Mouse (Mus musculus) T-helper 1 cell (primary cell): ENCODE measurements around the gene Men1.

Experiments
- in situ Hi-C: fragments of 300-600 bp; cut with MboI, MseI; formaldehyde crosslinking; loops from one replicate; pipeline ENCODE4 v1.15.1; 2025; ENCODE audit warnings: high pct_unique_total_duplicates

Men1 gene

DNA sequence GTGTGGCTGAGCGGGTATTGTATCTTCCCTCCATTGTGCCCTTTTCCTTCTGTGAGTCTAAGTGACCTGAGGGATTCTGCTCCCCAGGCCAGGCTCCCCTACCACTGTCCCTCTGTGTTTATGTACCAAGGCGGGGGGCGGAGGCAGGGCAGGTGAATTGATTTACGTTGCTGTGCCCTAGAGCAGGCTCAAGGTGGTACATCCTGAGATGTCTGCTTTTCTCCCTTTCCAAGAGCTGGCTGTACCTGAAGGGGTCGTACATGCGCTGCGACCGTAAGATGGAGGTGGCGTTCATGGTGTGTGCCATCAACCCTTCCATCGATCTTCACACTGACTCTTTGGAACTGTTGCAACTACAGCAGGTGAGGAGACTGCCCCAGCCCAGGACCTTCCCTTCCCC is 2.1 kb downstream of the Men1 start:
- in situ Hi-C loops, result loop anchor here (10.0 kb wide), 1 partner anchor 272 kb away; the partner anchor contains the start of genes Tm7sf2 and Znhit2

DNA sequence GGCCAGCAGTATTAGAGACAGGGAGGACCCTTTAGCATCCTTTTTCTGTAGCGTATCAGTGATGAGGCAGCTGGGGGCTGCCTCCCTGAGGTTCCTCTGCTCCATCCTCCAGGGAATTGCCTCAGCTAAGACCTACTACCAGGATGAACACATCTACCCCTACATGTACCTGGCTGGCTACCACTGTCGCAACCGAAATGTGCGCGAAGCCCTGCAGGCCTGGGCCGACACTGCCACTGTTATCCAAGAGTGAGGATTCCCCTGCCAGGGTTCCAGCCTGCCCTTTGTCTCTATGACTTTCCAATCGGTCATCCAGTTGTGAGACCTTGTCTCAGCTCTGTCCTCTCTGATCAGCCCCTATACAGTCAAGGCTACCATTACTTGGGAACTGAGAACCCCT is 3.4 kb downstream of the Men1 start:
- in situ Hi-C loops, result loop anchor here (10.0 kb wide), 1 partner anchor 273 kb away; the partner anchor contains the start of genes Tm7sf2 and Znhit2

- in situ Hi-C loops, result loop anchor here (10.0 kb wide), 1 partner anchor 274 kb away; the partner anchor contains the start of genes Tm7sf2 and Znhit2
Observed at GRCm38 (mm10) chr19:6338716-6339115, 3.9 kb downstream of the Men1 start.

DNA sequence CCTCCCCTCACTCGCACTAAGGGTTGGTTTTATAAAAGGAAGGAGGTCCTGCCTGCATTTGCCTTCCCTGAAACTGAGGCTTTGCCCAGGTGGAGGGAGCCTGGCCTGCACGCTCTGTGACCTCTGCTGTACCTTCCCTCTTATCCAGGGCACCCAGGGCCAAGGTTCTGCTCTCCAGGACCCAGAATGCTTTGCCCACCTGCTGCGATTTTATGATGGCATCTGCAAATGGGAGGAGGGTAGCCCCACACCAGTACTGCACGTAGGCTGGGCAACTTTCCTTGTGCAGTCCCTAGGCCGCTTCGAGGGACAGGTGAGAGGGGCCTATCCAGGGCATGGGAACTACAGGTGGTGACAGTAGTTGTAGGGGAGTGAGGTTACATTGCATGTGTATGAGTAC is 4.4 kb downstream of the Men1 start:
- in situ Hi-C loops, result loop anchor here (10.0 kb wide), 1 partner anchor 274 kb away; the partner anchor contains the start of genes Tm7sf2 and Znhit2

DNA sequence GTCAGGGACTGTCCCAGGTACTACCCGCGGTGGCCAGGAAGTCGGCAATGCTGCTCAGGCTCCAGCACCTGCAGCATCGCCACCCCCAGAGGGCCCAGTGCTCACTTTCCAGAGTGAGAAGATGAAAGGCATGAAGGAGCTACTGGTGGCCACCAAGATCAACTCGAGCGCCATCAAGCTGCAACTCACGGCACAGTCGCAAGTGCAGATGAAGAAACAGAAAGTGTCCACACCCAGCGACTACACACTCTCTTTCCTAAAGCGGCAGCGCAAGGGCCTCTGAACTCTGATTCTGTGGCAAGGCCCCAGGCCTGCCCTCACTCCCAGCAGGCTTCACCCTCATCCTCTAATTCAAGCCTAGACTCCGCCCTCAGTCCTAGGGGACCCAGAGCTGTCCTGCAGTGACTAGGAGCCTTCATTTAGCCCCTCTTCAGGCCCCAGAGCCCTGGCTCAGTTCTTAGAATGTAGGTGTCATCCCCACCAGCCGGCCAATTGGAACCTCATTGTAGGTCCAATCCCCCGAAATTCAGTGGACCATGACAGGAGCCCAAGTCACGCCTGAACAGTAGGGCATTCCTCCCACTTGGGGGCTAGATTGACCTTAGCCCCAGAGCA is 5.2 kb downstream of the Men1 start:
- in situ Hi-C loops, result loop anchor here (10.0 kb wide), 1 partner anchor 275 kb away; the partner anchor contains the start of genes Tm7sf2 and Znhit2

GRCm38 (mm10) chr19:6340524-6341452 is 6.0 kb downstream of the Men1 start, which contains the start of gene Map4k2:
TSS of gene Map4k2 (plus strand) at chr19:6341135.
- in situ Hi-C loops, result no loop called here

DNA sequence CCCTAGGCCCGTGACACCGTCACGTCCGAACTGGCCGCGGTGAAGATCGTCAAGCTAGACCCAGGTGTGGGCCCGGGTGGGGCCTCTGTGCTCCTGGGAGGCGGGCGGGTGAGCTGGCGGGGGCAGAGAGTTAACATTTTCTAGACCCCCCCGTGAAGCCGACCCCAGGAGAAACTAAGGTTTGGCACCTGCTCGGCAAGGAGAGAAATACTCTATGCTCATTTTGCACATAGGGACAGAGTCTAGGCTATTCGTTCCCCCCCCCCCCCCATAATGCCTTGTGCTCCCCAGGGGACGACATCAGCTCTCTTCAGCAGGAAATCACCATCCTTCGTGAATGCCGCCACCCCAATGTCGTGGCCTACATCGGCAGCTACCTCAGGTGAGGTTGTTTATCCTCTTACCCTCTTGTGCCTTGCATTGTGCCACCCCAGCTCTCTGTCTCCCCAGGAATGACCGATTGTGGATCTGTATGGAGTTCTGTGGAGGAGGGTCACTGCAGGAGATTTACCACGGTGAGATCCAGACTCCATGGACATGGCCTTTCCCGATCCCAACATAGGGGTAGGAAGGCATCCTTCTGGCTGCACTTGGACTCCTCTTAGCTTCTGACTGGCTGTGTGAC is 6.8 kb downstream of the Men1 start:
- in situ Hi-C loops, result no loop called here

GRCm38 (mm10) chr19:6342276-6342933 is 7.6 kb downstream of the Men1 start:
- in situ Hi-C loops, result no loop called here

DNA sequence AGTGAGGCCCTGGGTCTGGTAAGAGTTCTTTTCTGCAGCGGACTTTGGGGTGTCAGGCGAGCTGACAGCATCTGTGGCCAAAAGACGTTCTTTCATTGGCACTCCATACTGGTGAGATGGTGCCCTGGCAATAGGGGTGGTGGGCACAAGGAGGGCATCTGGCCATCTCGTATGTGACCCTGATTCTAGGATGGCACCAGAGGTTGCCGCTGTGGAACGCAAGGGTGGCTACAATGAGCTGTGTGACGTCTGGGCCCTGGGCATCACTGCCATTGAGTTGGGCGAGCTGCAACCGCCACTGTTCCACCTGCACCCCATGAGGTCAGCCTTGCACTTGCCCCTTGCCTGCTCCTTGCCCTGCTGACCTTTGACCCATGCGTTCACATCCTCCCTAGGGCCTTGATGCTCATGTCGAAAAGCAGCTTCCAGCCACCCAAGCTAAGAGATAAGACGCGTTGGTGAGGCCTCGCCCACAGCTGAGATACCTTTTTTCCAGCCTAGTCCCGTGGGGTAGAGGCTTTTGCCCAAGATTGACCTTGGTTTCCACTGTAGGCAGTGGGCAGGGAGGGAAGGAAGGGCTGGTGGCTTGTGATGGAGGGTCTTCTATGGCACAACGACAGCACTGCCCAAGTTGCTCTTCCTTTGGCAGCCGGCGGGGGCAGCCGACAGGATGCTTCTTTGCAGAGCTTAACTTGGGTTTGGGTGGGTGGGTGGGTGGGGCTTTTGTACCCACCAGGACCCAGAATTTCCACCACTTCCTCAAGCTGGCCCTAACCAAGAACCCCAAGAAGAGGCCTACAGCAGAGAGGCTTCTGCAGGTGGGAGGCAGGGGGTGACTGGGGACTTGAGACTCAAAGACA is 8.5 kb downstream of the Men1 start:
- in situ Hi-C loops, result no loop called here

DNA sequence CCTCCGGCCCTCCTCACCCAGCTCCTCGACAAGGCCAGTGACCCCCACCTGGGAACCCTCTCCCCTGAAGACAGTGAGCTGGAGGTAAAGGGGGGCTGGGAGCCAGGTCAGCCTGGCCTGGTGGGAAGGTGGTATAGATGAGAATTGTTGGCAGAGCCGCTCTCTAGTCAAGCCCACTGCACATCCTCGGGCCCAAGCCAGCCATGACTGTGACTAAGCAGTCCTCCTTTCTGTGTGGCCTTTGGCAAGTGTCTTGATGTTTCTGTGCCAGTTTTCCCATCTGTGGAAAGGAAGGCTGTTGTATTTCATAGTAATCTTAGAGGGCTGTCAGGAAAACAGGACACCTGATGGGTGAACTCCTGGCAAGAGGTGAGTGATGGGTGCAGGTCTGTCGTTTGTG is 9.2 kb downstream of the Men1 start:
- in situ Hi-C loops, result no loop called here

GRCm38 (mm10) chr19:6346023-6346422 is 11.2 kb downstream of the Men1 start:
- in situ Hi-C loops, result no loop called here

- in situ Hi-C loops, result no loop called here
Observed at GRCm38 (mm10) chr19:6346661-6347060, 11.9 kb downstream of the Men1 start.

- in situ Hi-C loops, result no loop called here
Observed at GRCm38 (mm10) chr19:6347615-6348014, 12.8 kb downstream of the Men1 start.

DNA sequence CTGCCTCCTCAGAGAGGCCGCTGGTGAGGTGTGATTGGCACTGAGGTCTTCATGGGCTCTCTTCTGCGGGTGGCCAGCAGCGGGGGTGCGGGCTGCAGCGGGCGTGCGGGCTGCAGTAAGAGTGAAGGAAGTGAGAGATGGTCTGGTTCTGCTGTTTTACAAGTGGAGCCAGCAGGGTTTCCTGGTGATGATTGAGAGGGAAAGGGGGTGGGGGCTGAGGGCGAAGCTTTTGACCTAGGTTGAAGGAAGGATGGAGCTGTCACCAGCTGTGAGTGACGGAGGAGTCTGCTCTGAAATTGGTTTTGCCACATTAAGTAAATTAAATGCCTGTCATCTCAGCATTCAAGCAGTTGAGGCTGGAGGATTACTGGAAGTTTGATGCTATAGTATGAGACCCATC is 13.9 kb downstream of the Men1 start:
- in situ Hi-C loops, result no loop called here

DNA sequence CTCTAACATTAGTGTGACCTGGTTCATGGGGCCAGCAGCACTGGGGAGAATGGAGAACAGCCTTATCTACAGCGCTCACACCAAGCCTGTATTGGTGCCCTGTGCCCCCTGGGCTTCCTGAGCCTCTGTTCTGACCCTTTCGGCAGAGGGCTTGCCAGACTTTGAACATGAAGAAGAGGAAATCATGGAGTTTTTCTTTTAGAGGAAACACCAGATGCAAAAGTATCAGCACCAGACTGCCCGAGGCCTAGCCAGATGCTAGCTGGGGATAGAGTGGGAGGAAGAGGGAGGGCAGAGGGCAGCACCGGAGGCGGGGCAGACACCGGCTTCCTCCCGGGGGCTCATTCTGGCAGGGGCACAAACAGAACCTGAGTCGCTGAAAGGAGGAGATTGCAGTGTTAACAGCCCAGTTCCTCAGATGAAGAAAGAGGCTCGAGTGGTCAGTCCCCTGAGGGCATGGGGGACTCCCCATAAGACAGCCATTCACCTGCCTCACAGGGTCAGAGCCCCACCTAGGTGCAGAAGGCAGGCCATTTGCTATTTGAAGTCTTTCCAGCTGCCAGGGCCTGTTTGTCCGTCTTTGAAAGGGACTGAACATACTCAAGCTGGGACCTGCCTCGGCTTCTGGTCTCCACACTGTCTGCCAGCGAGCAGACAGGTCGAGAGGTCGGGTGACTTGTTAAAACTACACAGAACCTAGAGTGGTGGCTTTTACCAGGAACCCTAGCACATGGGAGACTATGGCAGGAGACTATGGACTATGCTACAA is 14.6 kb downstream of the Men1 start:
- in situ Hi-C loops, result no loop called here

DNA sequence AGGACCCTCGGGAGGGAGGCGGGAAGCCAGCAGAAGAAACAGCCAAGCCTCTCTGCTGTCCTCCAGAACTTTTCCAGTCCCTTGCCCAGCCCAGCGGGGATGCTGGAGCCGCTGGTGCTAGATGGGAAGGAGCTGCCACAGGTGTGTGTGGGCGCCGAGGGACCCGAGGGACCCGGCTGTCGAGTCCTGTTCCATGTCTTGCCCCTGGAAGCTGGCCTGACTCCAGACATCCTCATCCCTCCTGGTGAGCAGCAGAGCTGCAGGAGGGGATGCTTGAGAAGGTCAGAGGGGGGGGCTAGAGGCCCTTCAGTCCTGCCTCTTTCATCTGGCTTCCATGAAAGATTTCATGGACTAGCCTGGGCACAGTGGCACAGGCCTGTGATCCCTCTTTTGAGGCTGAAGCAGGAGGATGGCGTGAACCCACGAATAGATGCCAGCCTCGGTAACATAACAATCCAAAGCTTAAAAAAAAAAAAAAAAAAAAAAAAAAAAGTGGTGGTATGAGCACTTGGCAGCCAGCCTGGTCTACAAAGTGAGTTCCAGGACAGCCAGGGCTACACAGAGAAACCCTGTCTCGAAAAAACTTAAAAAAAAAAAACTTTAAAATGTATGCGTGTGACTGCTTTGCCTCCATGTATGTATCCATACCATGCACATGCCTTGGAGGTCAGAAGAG is 16.8 kb downstream of the Men1 start:
- in situ Hi-C loops, result no loop called here

DNA sequence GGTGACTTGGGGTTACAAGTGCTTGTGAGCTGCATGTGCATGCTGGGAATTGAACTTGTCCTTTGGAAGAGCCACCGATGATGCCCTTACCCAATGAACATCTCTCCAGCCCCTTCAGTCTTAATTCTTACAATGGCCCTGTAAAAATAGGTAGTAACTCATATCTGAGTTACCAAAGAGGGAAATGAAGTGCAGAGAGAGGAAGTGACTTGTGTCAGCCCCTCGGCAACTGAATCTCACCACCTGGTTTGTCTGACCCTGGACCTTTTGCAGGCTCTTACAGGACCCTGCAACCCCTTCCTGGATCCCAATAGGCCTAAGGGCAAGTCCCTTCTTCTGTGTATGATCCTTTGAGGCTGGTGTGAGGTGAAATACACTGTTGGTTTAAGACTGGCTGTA is 17.3 kb downstream of the Men1 start:
- in situ Hi-C loops, result no loop called here

- in situ Hi-C loops, result no loop called here
Observed at GRCm38 (mm10) chr19:6354030-6354429, 19.3 kb downstream of the Men1 start.

DNA sequence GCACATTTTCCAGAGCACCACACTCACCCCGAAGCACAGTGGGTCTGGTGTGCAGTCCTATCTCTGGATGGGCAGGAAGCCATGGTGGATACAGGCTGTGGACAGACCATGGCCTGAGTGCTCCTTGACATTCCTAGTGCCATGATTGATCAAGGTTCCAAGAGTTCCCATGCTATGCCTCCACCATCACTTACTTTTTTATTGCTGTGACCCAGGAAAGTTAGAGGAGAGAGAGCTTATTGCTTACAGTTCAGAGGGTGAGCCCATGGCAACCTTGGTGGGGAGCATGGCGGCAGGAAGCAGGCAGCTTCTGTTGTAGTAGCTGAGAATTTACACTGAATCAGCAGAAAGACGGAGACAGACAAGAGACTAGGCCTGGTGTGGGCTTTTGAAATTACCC is 26.5 kb downstream of the Men1 start:
- in situ Hi-C loops, result no loop called here
